Mouse (Mus musculus): ENCODE measurements around the gene Gdf11.

- TF ChIP-seq CTCF (IDR thresholded peaks at IDR 0.05; ENCODE audit: extremely low read depth, insufficient read length, insufficient replicate concordance, low read depth, low read length) = no peak
- no peak for TF ChIP-seq POLR2A (IDR thresholded peaks at IDR 0.05; ENCODE audit: low read depth, low read length)
Measured at GRCm38 (mm10) chr10:128866518-128866917, 25.0 kb downstream of the Gdf11 start.
